Mouse (Mus musculus) granulocyte monocyte progenitor cell, adult 5-6 weeks (primary cell): ENCODE results near the gene Fancl. TPM values are rescaled to one million over a fixed set of nuclear protein-coding genes. Genes with fewer than 3 reads are reported as not detected.

Source experiments
- ATAC-seq: replicated peaks from 2 replicates; pipeline ENCODE4 v1.8.0; 2016; ENCODE audit warnings: mild to moderate bottlenecking, moderate TSS enrichment, inconsistent platforms; ENCODE audit not compliant: poor library complexity, severe bottlenecking
- total RNA-seq, 2 experiments: library from RNA; stranded (forward) in 1 of 2; stranded (reverse) in 1 of 2; fragments of 200-712, 200-1000 nt in 1 of 2; fragments of >200 nt in 1 of 2; fragmentation: Nextera tagmentation in 1 of 2; gene quantifications; 2 replicates each; pipeline ENCODE4 v1.2.3; 2014 to 2017

The Fancl gene
- total RNA-seq, 2 experiments from 2014 or later, result 16.5 to 45.3 TPM

GRCm38 (mm10) chr11:26481691-26482242, 95.8 kb downstream of the Fancl start:
- ATAC-seq, result no peak

- no peak for ATAC-seq
These were observed 104.0 kb downstream of the Fancl start for GRCm38 (mm10) chr11:26489761-26490466.

- no peak for ATAC-seq
These were observed 110.0 kb downstream of the Fancl start for GRCm38 (mm10) chr11:26495951-26496350.

GRCm38 (mm10) chr11:26513683-26514082, 127.7 kb downstream of the Fancl start:
- no peak for ATAC-seq

GRCm38 (mm10) chr11:26516086-26516485, 130.2 kb downstream of the Fancl start:
- ATAC-seq, result no peak

- ATAC-seq, result no peak
These were observed 133.1 kb downstream of the Fancl start for GRCm38 (mm10) chr11:26518991-26519390.

Other genes with a start within 250 kb of the Fancl start
- not detected in 2 replicates for gene 5730522E02Rik, start 175.4 kb upstream of the Fancl start, total RNA-seq (2014; fragmentation: Nextera tagmentation)
- gene 5730522E02Rik, start 175.4 kb upstream of the Fancl start, total RNA-seq (2017), result 0.09 TPM in 1 of 2 replicates, not detected in the other
- not detected in 2 replicates for gene Gm6899, start 207.1 kb downstream of the Fancl start, total RNA-seq (2014; fragmentation: Nextera tagmentation)
- not detected in 2 replicates for gene Gm6899, start 207.1 kb downstream of the Fancl start, total RNA-seq (2017)
- gene Vrk2, start 207.9 kb downstream of the Fancl start, total RNA-seq (2014; fragmentation: Nextera tagmentation), result 21.2 and 40.8 TPM in 2 replicates
- gene Vrk2, start 207.9 kb downstream of the Fancl start, total RNA-seq (2017), result 36.9 and 40.5 TPM in 2 replicates